Mouse (Mus musculus) limb, embryonic 14.5 days (tissue): Measurements from ENCODE around the gene Vmn2r36. TPM values are rescaled to one million over a fixed set of nuclear protein-coding genes. Genes with fewer than 3 reads are reported as not detected.
"Not testable (repeated sequence)": the region's sequence is repeated elsewhere in the genome, so short reads cannot be mapped to it uniquely, and the experiment has no call there.

Experiments used
- ATAC-seq: fragments of 200-750 bp; cut with Nextera tagmentation; 2 replicates; pipeline ENCODE4 v1.8.0; 2017; ENCODE audit warnings: low read depth, moderate number of reproducible peaks, moderate TSS enrichment; ENCODE audit not compliant: low FRiP score
- DNase-seq: peaks from one replicate; pipeline ENCODE4 v3.0.0-alpha.2; 2015; ENCODE audit warnings: low spot score
- H3K27ac ChIP-seq: fragments of 300-500 bp; sonication (generic); replicated peaks from 2 replicates; pipeline ENCODE4 v1.5.1; 2014; ENCODE audit warnings: low read depth, mild to moderate bottlenecking, low read length, moderate library complexity, mixed read lengths
- H3K27me3 ChIP-seq: fragments of 300-500 bp; sonication (generic); 2 replicates; pipeline ENCODE4 v1.6.1; 2014; ENCODE audit warnings: low read length, mixed read lengths; ENCODE audit not compliant: control insufficient read depth, insufficient read depth
- H3K36me3 ChIP-seq: fragments of 300-500 bp; sonication (generic); 2 replicates; pipeline ENCODE4 v1.6.1; 2014; ENCODE audit warnings: mild to moderate bottlenecking, low read length, moderate library complexity, mixed read lengths; ENCODE audit not compliant: control insufficient read depth, insufficient read depth
- H3K4me1 ChIP-seq: fragments of 300-500 bp; sonication (generic); 2 replicates; pipeline ENCODE4 v1.6.1; 2014; ENCODE audit warnings: antibody characterized with exemption, low read length, mixed read lengths; ENCODE audit not compliant: control insufficient read depth, insufficient read depth
- H3K4me2 ChIP-seq: fragments of 300-500 bp; sonication (generic); replicated peaks from 2 replicates; pipeline ENCODE4 v1.6.1; 2014; ENCODE audit warnings: low read depth, mild to moderate bottlenecking, low read length, moderate library complexity; ENCODE audit not compliant: severe bottlenecking
- H3K4me3 ChIP-seq: fragments of 300-500 bp; sonication (generic); replicated peaks from 2 replicates; pipeline ENCODE4 v1.5.1; 2014; ENCODE audit warnings: low read length
- H3K9ac ChIP-seq: fragments of 300-500 bp; sonication (generic); 2 replicates; pipeline ENCODE4 v1.6.1; 2014; ENCODE audit warnings: mild to moderate bottlenecking, low read depth, low read length, moderate library complexity; ENCODE audit not compliant: severe bottlenecking
- H3K9me3 ChIP-seq: fragments of 300-500 bp; sonication (generic); 2 replicates; pipeline ENCODE4 v1.6.1; 2016; ENCODE audit warnings: low read length; ENCODE audit not compliant: control insufficient read depth
- WGBS: fragments of 180-500 bp; shearing (Covaris S2); extraction: QIAGEN DNeasy Blood & Tissue Kit; methylation state at CpG from one replicate; pipeline ENCODE4 v1.1.7; 2014; 5-methylcytosine and 5-hydroxymethylcytosine counted together
- polyA plus RNA-seq, 2 experiments: library from polyadenylated mRNA; depleted of rRNA in 1 of 2; stranded (reverse) in 1 of 2; unstranded in 1 of 2; fragments of >200 nt; fragmentation: Nextera tagmentation in 1 of 2; extraction: Ambion mirVana in 1 of 2; gene quantifications; 2 replicates each; pipeline versions ENCODE4 v1.2.1 to v1.2.3; 2012 to 2014

Vmn2r36 gene
- polyA plus RNA-seq (2012; rRNA removed) (not detected in 2 replicates), polyA plus RNA-seq (2014; fragmentation: Nextera tagmentation; extraction: Ambion mirVana) (not detected in 2 replicates)

- not testable (repeated sequence) for H3K4me1 ChIP-seq, H3K4me3 ChIP-seq
Measured at GRCm38 (mm10) chr7:7902395-7902794, at the start of gene Vmn2r36. Vmn2r36 (minus strand) TSS chr7:7902495.

More at GRCm38 (mm10) chr7:7902395-7902794, at the start of gene Vmn2r36:
- not testable (repeated sequence) for H3K9me3 ChIP-seq, H3K9ac ChIP-seq, H3K4me2 ChIP-seq, H3K36me3 ChIP-seq, DNase-seq, H3K27ac ChIP-seq, ATAC-seq, H3K27me3 ChIP-seq
- no CpG with 5 or more reads among the region's 1 CpGs for WGBS

Other genes starting within 250 kb of the Vmn2r36 start
- gene Vmn2r34, start 213.0 kb downstream of the Vmn2r36 start, polyA plus RNA-seq (2012; rRNA removed): not detected in 2 replicates
- not detected in 2 replicates for gene Vmn2r34, start 213.0 kb downstream of the Vmn2r36 start, polyA plus RNA-seq (2014; fragmentation: Nextera tagmentation; extraction: Ambion mirVana)
- not detected in 2 replicates for gene Vmn2r35, start 82.6 kb downstream of the Vmn2r36 start, polyA plus RNA-seq (2012; rRNA removed)
- gene Vmn2r35, start 82.6 kb downstream of the Vmn2r36 start, polyA plus RNA-seq (2014; fragmentation: Nextera tagmentation; extraction: Ambion mirVana): not detected in 2 replicates